Mouse (Mus musculus) CD8-positive naive resting alpha-beta T cell, adult 57 days (primary cell): ENCODE data around the gene Gm136. TPM values are rescaled to one million over a fixed set of nuclear protein-coding genes. Genes with fewer than 3 reads are reported as not detected.

Experiments
- total RNA-seq: library from RNA; stranded (reverse); gene quantifications from one replicate; pipeline ENCODE4 v1.2.4, GENCODE M21; 2023

Gene Gm136
- total RNA-seq: not detected

DNA sequence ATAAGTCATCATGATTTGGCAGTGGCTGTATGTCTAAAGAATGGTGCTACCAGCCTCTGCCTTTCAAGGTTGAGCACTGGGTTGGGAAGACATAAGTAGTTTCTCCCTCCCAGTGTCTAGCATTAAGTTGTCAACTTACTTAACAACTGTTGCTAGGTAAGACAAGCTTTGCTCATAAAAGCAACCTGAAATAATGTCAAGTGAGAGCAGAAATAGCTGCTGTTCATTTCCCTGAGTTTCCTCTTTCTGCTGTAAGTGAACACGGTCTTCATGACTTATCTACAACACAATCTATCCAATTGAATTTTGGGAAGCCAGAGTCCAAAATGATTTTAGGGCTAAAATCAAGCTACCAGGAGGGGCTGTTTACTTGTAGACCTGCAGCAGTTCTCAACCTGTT, at the start of gene Gm136:
Gene Gm136, minus strand, starts transcription at position 101 of the 400 bp plus-strand sequence.

DNA sequence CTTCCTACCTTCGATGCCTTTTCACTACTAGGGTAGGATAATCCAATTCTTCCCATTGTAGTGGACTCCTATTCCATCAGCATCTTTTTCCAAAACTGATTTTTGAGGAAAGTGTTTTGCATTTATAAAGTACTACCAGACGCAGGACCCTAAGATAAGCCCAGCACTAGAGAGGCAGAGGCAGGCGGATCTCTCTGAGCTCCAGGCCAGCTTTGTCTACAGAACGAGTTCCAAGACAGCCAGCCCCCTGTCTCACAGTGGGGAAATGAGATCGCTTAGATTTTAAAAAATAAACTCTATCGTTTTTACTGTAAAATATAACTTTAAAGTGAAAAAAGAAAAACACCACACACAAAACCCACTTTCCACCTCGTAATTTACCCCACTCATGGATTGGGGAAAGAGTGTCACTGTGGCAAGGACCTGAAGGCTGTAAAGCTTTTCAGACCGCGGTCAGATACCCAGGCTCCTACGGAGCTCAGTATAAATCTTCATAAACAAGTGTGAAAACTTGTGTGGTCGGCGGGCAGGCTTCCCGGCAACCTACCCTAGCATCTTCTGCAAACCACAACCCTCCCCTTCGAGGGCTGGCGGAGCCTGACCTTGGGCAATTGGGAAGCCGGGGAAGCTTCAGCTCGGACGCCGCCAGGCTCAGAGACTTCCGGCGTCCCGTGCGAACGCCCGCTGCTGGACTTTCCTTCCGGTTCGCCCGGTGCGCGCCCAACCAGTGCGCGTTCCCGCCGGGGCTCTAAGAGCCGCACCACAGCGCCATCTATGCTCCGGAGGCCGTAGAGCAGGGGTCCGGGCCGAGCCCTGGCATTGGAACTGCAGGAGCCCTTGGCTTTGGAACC, 21.8 kb upstream of the Gm136 start, which contains the start of gene Smim8:
Gene Smim8, minus strand, starts transcription at position 747 of the 851 bp plus-strand sequence.

DNA sequence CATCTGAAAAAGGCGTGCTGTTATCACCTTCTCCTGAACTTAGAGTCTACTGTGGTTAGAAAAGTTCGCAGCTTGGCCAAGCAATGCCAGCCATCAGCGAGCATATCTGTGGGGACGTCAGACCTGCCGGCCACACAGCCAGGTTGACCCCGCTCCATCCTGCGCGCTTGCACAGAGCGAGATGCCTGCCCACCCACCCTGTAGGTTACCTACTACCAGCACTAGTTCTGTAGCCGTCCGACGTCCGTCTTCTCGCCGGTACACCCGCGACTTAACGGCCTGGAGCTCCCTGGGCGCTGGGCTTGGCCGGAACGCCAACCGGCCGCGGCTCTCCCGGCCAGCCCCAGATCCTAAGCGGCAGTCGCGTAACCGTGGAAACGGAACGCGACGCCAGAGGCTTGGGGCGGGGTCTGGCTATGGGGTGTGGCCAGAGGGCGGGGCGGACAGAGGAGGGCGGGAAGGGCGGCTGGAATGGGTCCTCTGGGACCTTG, 26.2 kb downstream of the Gm136 start, which contains the start of gene Cfap206:
Gene Cfap206, minus strand, starts transcription at position 356 of the 491 bp plus-strand sequence.

Other genes with a start within 250 kb of the Gm136 start
- 63.0 TPM for gene Akirin2, start 205.3 kb downstream of the Gm136 start, total RNA-seq
- 112 TPM for gene Orc3, start 141.3 kb downstream of the Gm136 start, total RNA-seq
- gene Rars2, start 141.3 kb downstream of the Gm136 start, total RNA-seq: 19.9 TPM
- gene Slc35a1, start 68.8 kb downstream of the Gm136 start, total RNA-seq: 16.1 TPM
- gene Cfap206, start 26.1 kb downstream of the Gm136 start, total RNA-seq: not detected
- 14.9 TPM for gene Smim8, start 22.2 kb upstream of the Gm136 start, total RNA-seq
- gene Zfp292, start 126.7 kb upstream of the Gm136 start, total RNA-seq: 69.4 TPM
- not detected for gene Cga, start 137.5 kb upstream of the Gm136 start, total RNA-seq